ENCODE assay signal across 9 mouse cellular contexts in genomic region chr12:105526829-105527228, GRCm38 (mm10). TPM values are rescaled to one million over a fixed set of nuclear protein-coding genes. Genes with fewer than 3 reads are reported as not detected.
A peak's percentile ranks its signal among the peaks of the same experiment; 100 is the strongest.
DNase-seq lines count a peak whose midpoint lies in the region; ATAC-seq and TF ChIP-seq lines count a peak whose summit lies in the region.
"Had no signal": no experiment of that assay in that cellular context is flagged by ENCODE, and none has a peak within 500 bp of the region (broad histone marks: within the 10 kb centered on the region; RNA-seq: fewer than 3 reads in every experiment).

No protein-coding gene starts in this region.

- H3K9me3 ChIP-seq in heart, embryonic 10.5 days, result no peaks in the 10 kb centered on the region
- H3K9me3 ChIP-seq in lung, postnatal 0 days (ENCODE audit: low read length), result no peaks in the 10 kb centered on the region
- no peaks in the 10 kb centered on the region for H3K9me3 ChIP-seq in liver, embryonic 11.5 days (ENCODE audit: control insufficient read depth, low read length)

- ATAC-seq in lung, postnatal 0 days, result peak; percentile 90
- ATAC-seq in liver, embryonic 11.5 days (replicated peaks; ENCODE audit: low FRiP score), result no peak

- 71% methylated on average over 5 of the region's 5 CpGs for WGBS in heart, embryonic 10.5 days
- WGBS in lung, postnatal 0 days, result 23% methylated on average over 5 of the region's 5 CpGs
- WGBS in liver, embryonic 11.5 days, result 78% methylated on average over 5 of the region's 5 CpGs

- H3K9ac ChIP-seq in lung, postnatal 0 days (replicated peaks; ENCODE audit: low read depth), result no peak overlapping the region
- H3K9ac ChIP-seq in liver, embryonic 11.5 days (ENCODE audit: low read depth, low read length), result no peak overlapping the region

- no peaks in the 10 kb centered on the region for H3K27me3 ChIP-seq in heart, embryonic 10.5 days (ENCODE audit: insufficient read depth, poor library complexity, severe bottlenecking)
- H3K27me3 ChIP-seq in lung, postnatal 0 days (replicated peaks; ENCODE audit: insufficient read depth, low read length), result no peaks in the 10 kb centered on the region
- no peaks in the 10 kb centered on the region for H3K27me3 ChIP-seq in liver, embryonic 11.5 days (replicated peaks; ENCODE audit: control insufficient read depth, insufficient read depth, low read length)

- no peak overlapping the region for H3K27ac ChIP-seq in heart, embryonic 10.5 days
- H3K27ac ChIP-seq in lung, postnatal 0 days (ENCODE audit: low read length), result peak overlapping the region; percentile 55
- H3K27ac ChIP-seq in liver, embryonic 11.5 days (ENCODE audit: low read depth, low read length), result no peak overlapping the region

- H3K4me3 ChIP-seq in heart, embryonic 10.5 days, result no peak overlapping the region
- no peak overlapping the region for H3K4me3 ChIP-seq in lung, postnatal 0 days (ENCODE audit: low read depth, low read length)
- H3K4me3 ChIP-seq in liver, embryonic 11.5 days (ENCODE audit: low read depth, low read length), result no peak overlapping the region

- peak; percentile 98 for DNase-seq in heart, adult 11 months
- DNase-seq in heart, embryonic 10.5 days (ENCODE audit: low spot score), result no peak
- DNase-seq in adrenal gland, postnatal 36 days, result peak; percentile 39 to 46
- peak; percentile 72 for DNase-seq in heart, adult 8-10 months (ENCODE audit: low spot score)
- peak; percentile 82 for DNase-seq in kidney, postnatal 14 days
- DNase-seq in lung, postnatal 0 days (ENCODE audit: low spot score), result peak; percentile 92
- no peak for DNase-seq in liver, embryonic 11.5 days (ENCODE audit: low spot score)
- DNase-seq in MN1 (ENCODE audit: low spot score), result no peak

- peak; percentile 87 for TF ChIP-seq EP300 in lung, postnatal 0 days (IDR thresholded peaks at IDR 0.05)

- no peaks in the 10 kb centered on the region for H3K36me3 ChIP-seq in heart, embryonic 10.5 days
- no peaks in the 10 kb centered on the region for H3K36me3 ChIP-seq in lung, postnatal 0 days (ENCODE audit: insufficient read depth, low read length)
- no peaks in the 10 kb centered on the region for H3K36me3 ChIP-seq in liver, embryonic 11.5 days (ENCODE audit: control insufficient read depth, insufficient read depth, low read length)

- H3K4me2 ChIP-seq in lung, postnatal 0 days (replicated peaks; ENCODE audit: low read depth, low read length), result no peak overlapping the region
- H3K4me2 ChIP-seq in liver, embryonic 11.5 days, result no peak overlapping the region

- TF ChIP-seq CTCF in lung, postnatal 0 days (IDR thresholded peaks at IDR 0.05), result no peak

- H3K4me1 ChIP-seq in heart, embryonic 10.5 days, result peaks cover 10% of the 10 kb centered on the region; the same call in 1 of the 2 replicates
- H3K4me1 ChIP-seq in lung, postnatal 0 days (ENCODE audit: insufficient read depth, low read depth, low read length), result peaks cover 7% of the 10 kb centered on the region; the same call in 1 of the 2 replicates
- H3K4me1 ChIP-seq in liver, embryonic 11.5 days (replicated peaks; ENCODE audit: control insufficient read depth, insufficient read depth, low read length), result no peaks in the 10 kb centered on the region

RNA-seq across cellular contexts. Expression of gene Bdkrb2, which starts 36.2 kb away (rescaled TPM):
- polyA plus RNA-seq in heart, embryonic 10.5 days (2016; fragmentation: Nextera tagmentation; extraction: Ambion mirVana), result 1.4 and 2.4 TPM in 2 replicates
- 10 to 100 TPM; 12.0 to 23.9 TPM for total RNA-seq in adrenal gland, postnatal 36 days (2021)
- under 1 TPM; 0.26 to 0.44 (median 0.33) TPM for total RNA-seq in heart, adult 8-10 months (2022)
- polyA plus RNA-seq in lung, postnatal 0 days (2015; fragmentation: Nextera tagmentation; extraction: Ambion mirVana), result 2.1 and 2.5 TPM in 2 replicates
- not detected in 2 replicates for polyA plus RNA-seq in liver, embryonic 11.5 days (2014; fragmentation: Nextera tagmentation; extraction: Ambion mirVana)
- total RNA-seq: common myeloid progenitor, adult 5-6 weeks had no signal

Comparison
In these comparisons a context has a peak if more than half of its experiments do, and no peak if none do; other contexts are left out.
1. DNase-seq: peak in heart, adult 11 months (single experiment), adrenal gland, postnatal 36 days (2 of 2), heart, adult 8-10 months (single experiment), kidney, postnatal 14 days (single experiment) and lung, postnatal 0 days (single experiment); none in heart, embryonic 10.5 days (single experiment), liver, embryonic 11.5 days (single experiment) and MN1 (single experiment).